Mouse (Mus musculus): ENCODE measurements around the gene Psme3. TPM values are rescaled to one million over a fixed set of nuclear protein-coding genes. Genes with fewer than 3 reads are reported as not detected.

Gene Psme3
- total RNA-seq, 2 experiments from 2014 or later = 96.6 to 106 TPM

DNA sequence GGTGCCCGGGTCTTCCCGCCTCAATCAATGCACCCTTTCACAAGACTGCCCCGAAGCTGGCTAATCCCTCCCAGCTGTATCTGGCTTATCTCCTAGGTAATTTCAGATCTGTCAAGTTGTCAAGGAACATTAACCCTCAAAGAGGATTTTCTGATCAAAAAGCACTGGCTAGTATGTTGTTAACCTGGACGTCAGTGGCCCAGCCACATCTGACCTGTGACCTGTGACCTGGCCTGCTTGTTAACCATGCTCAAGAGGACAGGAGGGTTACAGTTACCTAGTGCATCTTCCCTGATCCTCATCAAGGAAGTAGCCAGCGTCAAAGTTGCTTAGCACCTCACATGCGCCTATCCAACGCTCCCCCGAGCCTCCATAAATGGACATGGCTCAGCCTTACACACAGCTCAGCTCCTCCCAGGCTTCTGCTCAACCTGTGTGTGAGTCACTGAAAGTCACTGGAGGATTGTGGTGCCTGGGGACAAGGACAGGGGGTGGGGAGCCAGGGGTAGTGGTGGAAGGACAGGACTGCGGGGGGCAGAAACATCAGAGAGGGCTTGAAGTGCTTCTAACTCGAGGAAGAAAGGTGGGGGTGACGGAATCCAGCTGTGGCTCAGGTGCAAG is 35.2 kb downstream of the Psme3 start:
- no peak for DNase-seq (ENCODE audit: low spot score in 2 of 2)

DNA sequence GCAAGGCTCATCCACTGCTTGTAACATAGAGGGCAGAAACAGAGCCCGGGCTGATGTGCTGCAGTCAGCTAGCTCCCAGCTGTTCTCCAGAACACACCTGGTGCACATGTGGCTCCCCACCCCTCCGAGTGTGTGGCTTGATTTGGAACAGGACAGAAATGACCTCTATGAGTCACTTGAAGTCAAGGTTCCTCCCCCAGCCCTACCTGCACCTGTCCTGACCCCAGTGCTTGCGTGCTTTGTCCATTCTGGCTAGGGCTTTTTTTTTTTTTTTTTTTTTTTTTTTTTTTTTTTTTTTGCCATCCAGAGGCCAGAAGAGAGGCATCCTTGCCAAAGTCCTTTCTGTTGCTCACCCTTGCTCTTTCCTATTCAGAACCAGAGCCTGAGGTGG is 35.7 kb downstream of the Psme3 start:
- no peak for DNase-seq (ENCODE audit: low spot score in 2 of 2)

DNA sequence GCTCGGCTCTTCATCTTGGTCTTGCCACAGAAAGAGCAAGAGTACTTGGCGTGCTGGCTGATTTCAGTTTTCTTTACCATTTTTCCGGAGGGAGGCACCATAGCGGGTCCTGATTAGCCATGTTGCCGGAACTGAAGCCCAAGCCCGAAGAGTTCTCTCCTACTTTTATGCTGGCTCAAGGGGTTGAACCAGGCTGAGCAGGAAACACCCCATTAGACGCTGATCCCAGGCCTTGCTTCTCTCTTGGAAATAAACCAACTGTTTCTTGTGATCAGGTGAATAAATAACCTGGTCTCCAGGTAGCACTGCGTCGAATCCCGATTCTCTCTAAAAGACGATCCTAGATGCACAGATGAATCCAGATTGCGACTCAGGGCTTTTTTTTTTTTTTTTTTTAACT is 37.4 kb downstream of the Psme3 start:
- no peak for DNase-seq (ENCODE audit: low spot score in 2 of 2)

GRCm38 (mm10) chr11:101354438-101355010 is 38.5 kb downstream of the Psme3 start:
- no peak for DNase-seq (ENCODE audit: low spot score in 2 of 2)

- no peak for DNase-seq (ENCODE audit: low spot score in 2 of 2)
These were observed 39.9 kb downstream of the Psme3 start for GRCm38 (mm10) chr11:101355916-101356315.

- no peak for DNase-seq (ENCODE audit: low spot score in 2 of 2)
These were observed 41.6 kb downstream of the Psme3 start for GRCm38 (mm10) chr11:101357505-101358182.

DNA sequence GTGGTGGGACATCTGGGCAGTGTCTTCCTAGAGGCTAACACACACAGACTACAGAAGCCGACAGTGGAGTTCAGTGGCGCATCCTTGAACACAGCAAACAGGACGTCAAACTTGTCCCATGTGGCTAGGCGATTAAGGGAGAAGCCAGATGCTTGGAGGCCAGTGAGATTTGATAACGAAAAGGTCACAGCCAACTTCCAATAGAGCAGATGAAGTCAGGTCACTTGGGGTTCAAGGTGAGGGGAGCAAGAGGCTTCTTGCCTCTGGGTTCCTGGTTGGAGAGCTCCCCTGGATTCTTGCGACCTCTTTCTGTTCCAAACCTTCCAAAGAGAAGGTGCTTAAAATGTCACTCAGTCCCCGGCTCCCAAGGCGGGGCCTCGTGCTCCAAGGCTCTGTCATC is 43.8 kb downstream of the Psme3 start:
- no peak for DNase-seq (ENCODE audit: low spot score in 2 of 2)

- no peak for DNase-seq (ENCODE audit: low spot score in 2 of 2)
These were observed 44.7 kb downstream of the Psme3 start for GRCm38 (mm10) chr11:101360651-101361113.

DNA sequence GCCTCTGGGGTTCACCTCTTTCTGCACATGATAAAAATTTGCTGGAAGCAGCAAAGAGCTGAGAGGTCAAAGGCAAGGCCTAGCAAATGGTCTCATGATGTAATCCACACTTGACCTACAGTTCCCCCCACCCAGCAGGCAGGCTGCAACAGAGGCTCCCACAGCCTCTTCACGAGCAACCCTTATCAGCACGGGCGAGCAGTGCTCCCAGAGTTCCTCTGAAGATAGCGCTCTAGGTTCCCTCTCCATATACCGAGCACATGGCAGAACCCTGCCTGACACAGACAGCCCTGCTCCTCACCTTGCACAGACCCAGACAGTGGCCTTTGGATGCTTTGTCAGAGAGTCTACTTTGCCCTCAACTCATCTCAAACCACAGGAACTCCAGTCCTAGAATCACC is 48.5 kb downstream of the Psme3 start:
- DNase-seq (ENCODE audit: low spot score in 2 of 2) = no peak

GRCm38 (mm10) chr11:101367326-101367935 is 51.4 kb downstream of the Psme3 start, which contains the start of gene G6pc:
Gene G6pc, plus strand, starts transcription at chr11:101367561.
- DNase-seq (ENCODE audit: low spot score in 2 of 2) = no peak

DNA sequence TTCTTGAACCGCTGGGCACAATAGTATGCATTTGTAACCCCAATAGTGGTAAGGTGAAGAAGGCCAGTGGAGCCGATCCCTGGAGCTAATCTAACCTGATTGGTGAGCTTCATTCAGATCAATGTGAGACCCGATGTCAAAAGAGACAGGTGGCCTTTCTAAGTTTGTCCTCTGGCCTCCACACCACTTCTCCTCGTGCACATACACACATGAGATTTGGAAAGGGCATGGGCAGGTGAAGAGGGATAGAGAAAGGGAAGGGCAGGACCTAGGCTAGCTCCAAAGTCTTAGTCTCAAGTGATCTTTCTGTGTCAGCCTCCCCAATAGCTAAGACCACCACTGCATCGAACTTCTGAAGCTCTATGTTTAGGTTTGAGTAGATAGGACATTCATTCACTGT is 54.1 kb downstream of the Psme3 start:
- no peak for DNase-seq (ENCODE audit: low spot score in 2 of 2)

Small RNAs within 50 kb of the gene (microRNA-seq; reads per million reads assigned to microRNA genes)
- gene Gm25593 = 0 reads per million in 2 experiments

Other genes starting within 250 kb of the Psme3 start
- 1 to 10 TPM; 8.6 to 9.9 TPM for gene Naglu, start 246.2 kb upstream of the Psme3 start, total RNA-seq (2021)
- gene Hsd17b1, start 237.8 kb upstream of the Psme3 start, total RNA-seq (2021) = under 1 TPM; 0.33 to 0.37 TPM
- gene Coasy, start 233.6 kb upstream of the Psme3 start, total RNA-seq (2021) = 10 to 100 TPM; 32.9 to 37.7 TPM
- 10 to 100 TPM; 39.2 to 50.3 TPM for gene Mlx, start 228.9 kb upstream of the Psme3 start, total RNA-seq (2021)
- gene Psmc3ip, start 220.8 kb upstream of the Psme3 start, total RNA-seq (2021) = 1 to 10 TPM; 5.8 to 7.0 TPM
- 10 to 100 TPM; 51.5 to 58.8 TPM for gene Retreg3, start 196.3 kb upstream of the Psme3 start, total RNA-seq (2021)
- gene Tubg1, start 196.3 kb upstream of the Psme3 start, total RNA-seq (2021) = 10 to 100 TPM; 43.1 to 47.3 TPM
- 10 to 100 TPM; 31.7 to 41.4 TPM for gene Tubg2, start 160.3 kb upstream of the Psme3 start, total RNA-seq (2021)
- 10 to 100 TPM; 59.0 to 61.4 TPM for gene Cntnap1, start 145.7 kb upstream of the Psme3 start, total RNA-seq (2021)
- gene Plekhh3, start 144.9 kb upstream of the Psme3 start, total RNA-seq (2021) = 10 to 100 TPM; 13.2 to 13.4 TPM
- not detected for gene Ccr10, start 140.8 kb upstream of the Psme3 start, total RNA-seq (2021)
- 10 to 100 TPM; 27.9 to 30.9 TPM for gene Ezh1, start 89.8 kb upstream of the Psme3 start, total RNA-seq (2021)
- 10 to 100 TPM; 69.6 to 70.0 TPM for gene Ramp2, start 70.2 kb upstream of the Psme3 start, total RNA-seq (2021)
- 10 to 100 TPM; 78.4 to 81.9 TPM for gene Vps25, start 62.5 kb upstream of the Psme3 start, total RNA-seq (2021)
- 1 to 10 TPM; 3.4 to 4.5 TPM for gene Wnk4, start 55.6 kb upstream of the Psme3 start, total RNA-seq (2021)
- gene Cntd1, start 37.2 kb upstream of the Psme3 start, total RNA-seq (2021) = under 1 TPM; 0.37 to 0.56 TPM
- gene Coa3, start 37.1 kb upstream of the Psme3 start, total RNA-seq (2021) = 10 to 100 TPM; 92.7 to 93.1 TPM
- 100 to 1,000 TPM; 173 to 195 TPM for gene Becn1, start 13.9 kb upstream of the Psme3 start, total RNA-seq (2021)
- gene Aoc2, start 8.8 kb downstream of the Psme3 start, total RNA-seq (2021) = 1 to 10 TPM; 4.8 TPM
- 1 to 10 TPM; 1.7 to 1.8 TPM for gene Aoc3, start 14.4 kb downstream of the Psme3 start, total RNA-seq (2021)
- gene G6pc, start 51.3 kb downstream of the Psme3 start, total RNA-seq (2021) = not detected
- gene Aarsd1, start 101.4 kb downstream of the Psme3 start, total RNA-seq (2021) = 10 to 100 TPM; 51.0 to 57.2 TPM
- 1 to 10 TPM; 4.1 to 4.5 TPM for gene Gm27029, start 108.6 kb downstream of the Psme3 start, total RNA-seq (2021)
- gene Rundc1, start 108.9 kb downstream of the Psme3 start, total RNA-seq (2021) = 10 to 100 TPM; 24.4 to 26.4 TPM
- gene Ptges3l, start 109.1 kb downstream of the Psme3 start, total RNA-seq (2021) = 1 to 10 TPM; 1.3 to 1.9 TPM
- gene Rpl27, start 126.1 kb downstream of the Psme3 start, total RNA-seq (2021) = 10 to 100 TPM; 66.9 to 67.8 TPM
- 1 to 10 TPM; 2.2 to 2.5 TPM for gene Ifi35, start 132.2 kb downstream of the Psme3 start, total RNA-seq (2021)
- gene Rnd2, start 148.8 kb downstream of the Psme3 start, total RNA-seq (2021) = 100 to 1,000 TPM; 166 to 176 TPM
- gene Vat1, start 150.0 kb downstream of the Psme3 start, total RNA-seq (2021) = 10 to 100 TPM; 67.0 to 77.7 TPM
- gene Brca1, start 235.7 kb downstream of the Psme3 start, total RNA-seq (2021) = 1 to 10 TPM; 2.7 to 3.3 TPM
- 100 to 1,000 TPM; 161 to 165 TPM for gene Nbr1, start 235.9 kb downstream of the Psme3 start, total RNA-seq (2021)

Measured in layer of hippocampus, postnatal 10 days (tissue).